Mouse (Mus musculus) common myeloid progenitor, adult 5-6 weeks (primary cell): Measurements from ENCODE around the gene Vmn1r101. TPM values are rescaled to one million over a fixed set of nuclear protein-coding genes. Genes with fewer than 3 reads are reported as not detected.
"Not testable (repeated sequence)": the region's sequence is repeated elsewhere in the genome, so short reads cannot be mapped to it uniquely, and the experiment has no call there.

Source experiments
- ATAC-seq: replicated peaks from 2 replicates; pipeline ENCODE4 v1.8.0; 2016; ENCODE audit warnings: low read depth, mild to moderate bottlenecking, moderate TSS enrichment, inconsistent platforms; ENCODE audit not compliant: poor library complexity, severe bottlenecking
- total RNA-seq: library from RNA; stranded (forward); fragments of 200-1000, 187-1606 nt; gene quantifications from 2 replicates; pipeline ENCODE4 v1.2.3, GENCODE M21; 2017

Vmn1r101 gene
- total RNA-seq = not detected in 2 replicates

GRCm38 (mm10) chr7:20442493-20442892, at the start of gene Vmn1r101:
Gene Vmn1r101 (minus strand): TSS chr7:20442593.
- not testable (repeated sequence) for ATAC-seq

- not testable (repeated sequence) for ATAC-seq
These were observed 32.4 kb upstream of the Vmn1r101 start, which contains the start of gene Gm10670 for GRCm38 (mm10) chr7:20474825-20475224. Gene Gm10670 (minus strand): TSS chr7:20474925.

GRCm38 (mm10) chr7:20417642-20418041, 24.8 kb downstream of the Vmn1r101 start, which contains the start of gene Vmn1r100:
Gene Vmn1r100 (plus strand): TSS chr7:20417942.
- ATAC-seq = not testable (repeated sequence)

Other genes starting within 250 kb of the Vmn1r101 start
- gene Vmn1r95, start 248.9 kb downstream of the Vmn1r101 start, total RNA-seq = not detected in 2 replicates
- not detected in 2 replicates for gene Gm6164, start 237.0 kb downstream of the Vmn1r101 start, total RNA-seq
- gene Gm4498, start 208.8 kb downstream of the Vmn1r101 start, total RNA-seq = not detected in 2 replicates
- gene Gm5890, start 179.8 kb downstream of the Vmn1r101 start, total RNA-seq = not detected in 2 replicates
- not detected in 2 replicates for gene Gm4133, start 108.5 kb downstream of the Vmn1r101 start, total RNA-seq
- gene Gm5728, start 67.2 kb downstream of the Vmn1r101 start, total RNA-seq = not detected in 2 replicates
- gene Vmn1r100, start 24.7 kb downstream of the Vmn1r101 start, total RNA-seq = not detected in 2 replicates
- gene Gm10670, start 32.3 kb upstream of the Vmn1r101 start, total RNA-seq = not detected in 2 replicates
- not detected in 2 replicates for gene Vmn1r103, start 67.9 kb upstream of the Vmn1r101 start, total RNA-seq
- not detected in 2 replicates for gene Vmn1r104, start 91.2 kb upstream of the Vmn1r101 start, total RNA-seq
- gene Gm5726, start 103.2 kb upstream of the Vmn1r101 start, total RNA-seq = not detected in 2 replicates
- gene Gm4141, start 133.6 kb upstream of the Vmn1r101 start, total RNA-seq = not detected in 2 replicates
- gene Gm4513, start 156.4 kb upstream of the Vmn1r101 start, total RNA-seq = not detected in 2 replicates
- not detected in 2 replicates for gene Vmn1r107, start 226.3 kb upstream of the Vmn1r101 start, total RNA-seq